Mouse (Mus musculus): Measurements from ENCODE around the gene Lyl1.

The Lyl1 gene

GRCm38 (mm10) chr8:84702561-84702960 is 1.3 kb downstream of the Lyl1 start:
- no peak for DNase-seq (ENCODE audit: inconsistent age in 2 of 2, low spot score in 1 of 2)

- DNase-seq (ENCODE audit: inconsistent age in 2 of 2, low spot score in 1 of 2) = no peak
Measured at GRCm38 (mm10) chr8:84702963-84703465, 1.8 kb downstream of the Lyl1 start.

GRCm38 (mm10) chr8:84703466-84704249 is 2.4 kb downstream of the Lyl1 start:
- no peak for DNase-seq (ENCODE audit: inconsistent age in 2 of 2, low spot score in 1 of 2)

DNA sequence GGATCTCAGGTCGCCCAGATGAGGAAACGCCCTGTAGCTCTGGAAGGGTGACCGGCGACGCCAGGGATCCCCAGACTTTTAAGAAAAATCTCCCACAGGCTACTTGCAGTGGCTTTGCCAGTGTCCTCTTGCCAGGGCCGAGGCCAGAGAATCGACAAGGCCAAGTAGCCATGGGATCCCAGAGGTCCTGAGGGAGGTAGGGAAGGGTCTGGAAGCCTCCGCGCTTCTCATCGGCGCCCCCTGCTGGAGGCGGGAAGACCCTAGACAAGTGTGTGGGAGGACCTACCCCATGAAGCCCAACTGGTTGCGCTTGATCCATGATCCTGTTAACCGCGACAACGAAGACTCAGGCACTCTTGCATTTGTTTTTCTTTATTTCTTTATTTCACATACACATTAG is 3.1 kb downstream of the Lyl1 start:
- peak; percentile 78 to 92 for DNase-seq (ENCODE audit: inconsistent age in 2 of 2, low spot score in 1 of 2)

DNA sequence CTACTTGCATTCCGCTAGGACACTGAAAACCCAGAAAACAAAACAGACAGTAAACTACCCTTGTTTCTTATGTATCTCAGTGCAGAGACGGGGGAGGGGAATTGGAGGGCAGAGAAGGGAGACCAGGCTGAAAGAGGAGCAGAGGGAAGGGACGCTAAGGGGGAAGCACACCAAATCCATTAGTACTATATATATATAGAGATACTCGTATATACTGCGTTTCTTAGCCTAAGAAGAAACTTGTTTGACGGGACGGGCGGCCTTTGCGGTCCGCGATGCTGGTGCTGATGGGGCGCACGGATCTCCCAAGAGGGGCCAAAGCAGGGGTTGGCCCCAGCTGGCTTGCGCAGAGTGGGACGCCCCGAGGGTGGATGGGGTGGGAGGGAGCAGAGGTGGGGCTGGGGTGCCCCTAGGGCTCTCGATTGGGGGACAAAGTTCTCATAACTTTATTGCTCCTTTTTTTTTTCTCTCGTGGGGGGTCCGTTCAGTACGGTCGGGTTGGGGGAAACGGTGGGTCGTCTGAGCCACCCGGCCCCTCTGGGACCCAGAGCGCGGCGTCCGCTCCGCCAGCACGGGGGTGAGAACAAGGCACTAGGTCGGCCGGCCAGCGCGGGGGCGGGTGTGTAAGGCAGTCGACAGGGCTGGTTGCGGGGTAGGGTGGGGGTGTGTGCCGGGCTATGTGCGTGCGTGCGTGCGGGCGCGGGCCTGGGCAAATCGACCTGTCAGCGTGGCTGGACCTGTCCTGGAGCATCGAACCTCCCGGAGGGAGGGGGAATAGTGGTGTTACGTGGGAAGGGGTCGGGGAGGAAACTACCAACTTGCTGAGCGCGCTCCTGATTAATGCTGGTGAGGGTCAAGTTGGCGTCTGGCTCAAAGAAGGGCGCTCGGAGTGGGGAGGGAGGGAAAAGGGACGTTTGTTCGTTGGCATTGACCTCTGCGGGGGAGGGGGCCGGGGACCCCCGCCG is 3.9 kb downstream of the Lyl1 start:
- peak in 1 of 2 experiments; percentile 59 for DNase-seq (ENCODE audit: inconsistent age in 2 of 2, low spot score in 1 of 2)

DNA sequence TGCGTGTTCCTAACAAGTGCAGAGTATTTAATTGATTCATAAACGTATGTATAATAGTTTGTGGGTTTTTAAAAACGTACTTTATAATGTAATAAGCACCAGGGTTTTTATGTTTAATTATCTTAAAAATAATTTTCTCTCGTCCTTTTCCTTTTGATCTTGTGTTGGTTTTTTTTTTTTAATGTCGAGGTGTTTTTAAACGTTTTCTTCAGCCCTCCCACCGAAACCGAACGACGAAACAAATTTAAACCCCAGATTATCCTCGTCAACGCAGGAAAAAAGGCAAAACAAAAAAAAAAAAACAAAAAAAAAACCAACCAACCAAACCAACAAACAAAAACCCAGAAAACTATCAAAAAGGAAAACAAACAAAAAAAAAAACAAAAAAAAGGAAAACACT is 4.7 kb downstream of the Lyl1 start:
- DNase-seq (ENCODE audit: inconsistent age in 2 of 2, low spot score in 1 of 2) = no peak

DNA sequence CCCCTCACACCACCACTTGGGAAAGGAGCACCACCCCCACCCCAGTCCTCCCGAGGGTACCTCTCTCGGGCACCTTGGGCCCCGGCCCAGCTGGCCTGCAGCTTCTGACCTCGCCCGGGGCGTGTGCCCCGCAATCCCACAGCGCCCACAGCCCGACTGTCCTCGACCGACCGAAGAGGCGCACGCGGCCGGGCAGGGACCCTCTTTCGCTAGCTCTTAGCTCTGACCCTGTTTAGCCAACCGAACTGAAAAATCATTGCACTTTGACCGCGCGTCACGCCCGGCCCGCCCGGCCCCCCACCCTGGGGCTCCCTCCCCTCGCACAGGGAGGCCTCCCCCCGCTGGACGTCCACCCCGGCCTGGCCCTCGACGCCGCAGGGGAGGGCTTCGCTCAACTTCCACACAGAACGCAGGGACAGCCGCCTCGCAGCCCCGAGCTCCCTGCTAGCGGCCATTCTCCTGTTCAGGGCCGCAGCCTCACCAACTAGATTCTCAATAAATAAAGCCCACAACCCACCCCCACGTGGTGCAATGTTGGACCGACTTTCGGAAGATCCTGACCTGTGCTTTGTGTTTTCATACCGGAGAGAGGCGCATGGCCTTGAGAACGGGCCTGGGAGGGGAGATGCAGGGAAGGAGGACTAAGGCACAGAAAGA is 5.5 kb downstream of the Lyl1 start:
- DNase-seq (ENCODE audit: inconsistent age in 2 of 2, low spot score in 1 of 2) = peak in 1 of 2 experiments; percentile 76

- peak in 1 of 2 experiments; percentile 74 for DNase-seq (ENCODE audit: inconsistent age in 2 of 2, low spot score in 1 of 2)
Measured at GRCm38 (mm10) chr8:84707267-84707883, 6.1 kb downstream of the Lyl1 start.

DNA sequence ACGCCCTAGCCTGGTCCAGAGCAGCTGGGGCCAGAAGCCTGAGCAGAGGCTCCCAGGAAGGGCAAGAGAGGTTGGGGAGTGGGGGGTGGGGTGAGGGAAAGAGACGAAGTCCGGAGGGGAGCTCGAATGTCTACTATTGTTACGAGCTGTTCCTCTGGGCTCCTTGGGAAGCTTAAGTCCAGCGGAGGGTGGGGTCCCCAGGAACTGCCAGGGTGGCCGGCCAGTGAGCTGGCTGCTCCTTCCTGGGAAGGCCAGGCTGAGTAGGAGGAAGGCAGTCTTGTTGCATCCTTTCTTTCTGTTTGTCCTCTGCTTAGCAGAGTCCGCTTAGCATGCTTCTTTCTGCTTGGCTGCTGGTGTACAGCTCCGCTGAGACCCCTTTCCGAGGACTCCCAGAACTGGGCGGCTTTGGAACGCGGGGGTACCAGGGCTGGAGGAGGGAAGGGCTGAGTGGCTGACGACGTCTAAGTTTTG is 6.8 kb downstream of the Lyl1 start:
- DNase-seq (ENCODE audit: inconsistent age in 2 of 2, low spot score in 1 of 2) = no peak

DNA sequence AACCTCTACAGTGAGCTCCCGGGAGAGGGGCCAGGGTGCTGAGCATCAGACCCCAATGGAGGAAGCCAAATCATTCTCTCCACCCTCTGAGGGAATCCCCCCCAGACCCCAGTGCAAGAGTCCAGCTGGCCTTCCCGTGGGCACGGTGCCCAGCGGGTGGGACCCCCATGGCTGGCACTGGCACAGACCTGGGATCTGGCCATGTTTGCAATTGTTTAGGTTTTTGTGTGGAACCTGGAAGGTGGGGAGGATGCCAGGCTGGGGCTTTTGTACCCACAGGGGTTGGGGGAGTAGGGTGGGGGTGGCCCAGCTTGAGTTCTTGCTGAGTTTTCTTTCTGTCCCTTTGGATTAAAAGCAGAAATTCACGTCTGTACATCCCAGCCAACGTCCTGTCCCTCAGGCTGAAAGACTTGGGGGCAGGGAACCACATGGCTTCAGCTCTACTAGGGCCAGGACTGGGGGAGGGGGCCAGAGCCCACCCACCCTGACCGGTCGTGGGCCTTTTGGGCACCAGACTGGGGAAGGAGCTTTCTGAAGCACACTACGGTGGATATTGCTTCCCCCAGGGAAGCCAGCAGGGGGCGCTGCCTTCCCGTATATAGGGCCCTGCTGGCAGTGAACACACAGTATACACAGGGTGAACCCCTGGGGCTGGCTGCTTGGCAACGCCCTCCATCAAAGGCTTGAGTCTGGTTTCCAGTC is 7.7 kb downstream of the Lyl1 start:
- DNase-seq (ENCODE audit: inconsistent age in 2 of 2, low spot score in 1 of 2) = peak; percentile 79 to 94

DNA sequence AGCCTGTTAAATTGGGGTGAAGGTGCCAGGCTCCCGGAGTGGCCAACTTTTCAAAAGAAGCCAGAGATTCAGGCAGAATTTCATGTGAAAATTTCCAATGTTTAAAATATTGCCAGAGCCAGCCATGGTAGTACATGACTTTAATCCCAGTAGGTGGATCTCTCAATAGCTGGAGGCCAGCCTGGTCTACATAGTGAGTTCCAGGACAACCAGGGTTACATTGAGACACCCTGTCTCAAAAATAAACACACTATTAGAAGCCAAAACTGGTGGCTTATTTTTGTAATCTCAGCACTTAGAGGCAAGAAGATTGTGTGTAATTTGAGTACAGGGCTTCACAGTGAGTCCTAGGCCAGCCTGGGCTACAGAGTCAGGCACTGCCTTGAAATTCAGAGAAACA is 8.7 kb downstream of the Lyl1 start:
- peak in 1 of 2 experiments; percentile 32 for DNase-seq (ENCODE audit: inconsistent age in 2 of 2, low spot score in 1 of 2)

DNA sequence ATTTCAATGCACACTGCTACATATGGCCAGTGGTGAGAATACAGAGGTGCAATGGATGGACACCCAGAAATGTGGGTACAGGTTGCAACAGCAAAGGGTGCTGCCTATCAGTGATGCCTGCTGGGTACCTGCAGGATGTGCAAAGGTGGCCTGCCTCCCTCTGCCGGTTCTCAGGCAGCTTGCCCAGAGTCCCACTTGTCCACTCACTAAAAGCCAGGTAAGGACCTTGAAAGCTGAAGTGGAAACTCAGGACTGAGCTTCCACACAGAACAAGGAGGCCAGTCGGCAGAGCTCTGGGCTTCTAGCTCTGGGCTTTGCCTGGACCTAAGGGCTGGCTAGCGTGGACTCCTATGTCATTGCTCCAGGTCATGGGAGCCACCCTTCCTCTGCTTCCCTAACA is 10.1 kb downstream of the Lyl1 start:
- no peak for DNase-seq (ENCODE audit: inconsistent age in 2 of 2, low spot score in 1 of 2)

GRCm38 (mm10) chr8:84711933-84712758 is 10.9 kb downstream of the Lyl1 start:
- DNase-seq (ENCODE audit: inconsistent age in 2 of 2, low spot score in 1 of 2) = peak in 1 of 2 experiments; percentile 42

DNA sequence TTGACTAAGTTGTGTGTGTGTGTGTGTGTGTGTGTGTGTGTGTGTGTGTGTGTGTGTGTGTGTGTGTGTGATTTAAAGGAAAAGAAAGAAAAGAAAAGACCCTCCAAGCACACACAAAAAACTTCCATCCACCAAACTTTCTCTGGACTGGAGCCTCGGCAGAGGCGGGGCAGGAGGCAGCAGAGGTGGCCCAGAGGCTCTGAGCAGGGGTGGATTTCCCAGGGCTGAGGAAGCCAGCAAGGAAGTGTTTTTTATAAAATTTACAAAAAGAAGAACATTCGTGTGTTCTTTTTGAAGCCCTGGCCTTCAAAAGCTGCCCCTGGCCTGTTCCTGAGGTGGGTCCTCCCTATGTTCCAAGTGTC is 11.5 kb downstream of the Lyl1 start:
- no peak for DNase-seq (ENCODE audit: inconsistent age in 2 of 2, low spot score in 1 of 2)

- no peak for DNase-seq (ENCODE audit: inconsistent age in 2 of 2, low spot score in 1 of 2)
Measured at GRCm38 (mm10) chr8:84713381-84713780, 12.1 kb downstream of the Lyl1 start.

DNA sequence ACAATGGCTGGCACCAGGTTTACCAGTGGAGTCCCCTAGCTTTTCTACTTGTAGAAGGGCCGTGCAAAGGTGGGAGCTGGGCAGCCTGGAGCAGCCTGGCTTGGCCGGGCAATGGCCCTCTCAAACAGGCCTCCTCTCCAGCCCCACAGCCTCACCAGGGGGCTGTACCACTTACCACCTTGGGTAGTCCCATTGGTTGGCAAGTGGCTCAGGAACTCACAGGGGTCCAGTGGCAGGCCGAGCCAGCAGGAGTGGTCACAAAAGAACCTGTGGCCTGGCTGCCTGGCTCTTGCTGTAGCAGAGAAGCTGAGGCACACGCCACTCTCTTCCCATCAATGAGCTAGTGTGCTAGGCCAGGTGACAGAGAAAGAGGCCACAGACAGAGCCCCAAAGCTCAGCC is 12.9 kb downstream of the Lyl1 start:
- no peak for DNase-seq (ENCODE audit: inconsistent age in 2 of 2, low spot score in 1 of 2)

DNA sequence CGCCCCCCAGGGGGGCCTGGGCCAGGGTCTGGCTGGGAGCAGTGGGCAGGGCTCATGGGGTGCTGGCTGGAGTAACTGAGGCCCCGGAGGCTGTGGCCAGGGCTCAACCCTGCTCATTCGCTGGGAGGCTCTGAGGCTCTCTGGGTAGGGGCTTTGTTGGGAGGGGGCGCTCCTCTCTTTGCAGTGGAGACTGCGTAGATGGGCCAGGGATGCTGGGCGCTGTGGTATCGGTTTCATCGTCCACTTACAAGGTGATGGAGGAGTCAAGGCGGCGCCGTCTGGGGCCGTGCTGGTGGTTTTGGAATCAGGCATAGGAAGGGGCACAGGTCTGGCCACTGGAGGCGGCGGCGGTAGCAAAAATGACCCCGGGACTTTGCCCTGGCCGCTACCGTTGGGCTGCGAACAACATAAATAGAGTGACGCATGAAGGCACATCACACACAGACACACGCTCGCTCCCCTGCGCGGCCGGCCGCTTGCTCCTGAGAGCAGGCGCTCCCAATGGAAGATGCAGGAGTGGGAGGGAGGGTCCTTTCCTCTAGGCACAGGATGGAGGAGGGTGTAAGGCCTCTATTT is 14.7 kb downstream of the Lyl1 start:
- no peak for DNase-seq (ENCODE audit: inconsistent age in 2 of 2, low spot score in 1 of 2)

- DNase-seq (ENCODE audit: inconsistent age in 2 of 2, low spot score in 1 of 2) = no peak
Measured at GRCm38 (mm10) chr8:84716790-84717189, 15.5 kb downstream of the Lyl1 start.

GRCm38 (mm10) chr8:84718476-84718875 is 17.2 kb downstream of the Lyl1 start:
- DNase-seq (ENCODE audit: inconsistent age in 2 of 2, low spot score in 1 of 2) = no peak
